Mouse (Mus musculus): Measurements from ENCODE around the gene Larp1. TPM values are rescaled to one million over a fixed set of nuclear protein-coding genes. Genes with fewer than 3 reads are reported as not detected.
A peak's percentile ranks its signal among the peaks of the same experiment; 100 is the strongest.
"Not testable (repeated sequence)": the region's sequence is repeated elsewhere in the genome, so short reads cannot be mapped to it uniquely, and the experiment has no call there.

The Larp1 gene
- total RNA-seq, 4 experiments from 2014 or later, result 91.6 to 96.7 (median 94.3) TPM

DNA sequence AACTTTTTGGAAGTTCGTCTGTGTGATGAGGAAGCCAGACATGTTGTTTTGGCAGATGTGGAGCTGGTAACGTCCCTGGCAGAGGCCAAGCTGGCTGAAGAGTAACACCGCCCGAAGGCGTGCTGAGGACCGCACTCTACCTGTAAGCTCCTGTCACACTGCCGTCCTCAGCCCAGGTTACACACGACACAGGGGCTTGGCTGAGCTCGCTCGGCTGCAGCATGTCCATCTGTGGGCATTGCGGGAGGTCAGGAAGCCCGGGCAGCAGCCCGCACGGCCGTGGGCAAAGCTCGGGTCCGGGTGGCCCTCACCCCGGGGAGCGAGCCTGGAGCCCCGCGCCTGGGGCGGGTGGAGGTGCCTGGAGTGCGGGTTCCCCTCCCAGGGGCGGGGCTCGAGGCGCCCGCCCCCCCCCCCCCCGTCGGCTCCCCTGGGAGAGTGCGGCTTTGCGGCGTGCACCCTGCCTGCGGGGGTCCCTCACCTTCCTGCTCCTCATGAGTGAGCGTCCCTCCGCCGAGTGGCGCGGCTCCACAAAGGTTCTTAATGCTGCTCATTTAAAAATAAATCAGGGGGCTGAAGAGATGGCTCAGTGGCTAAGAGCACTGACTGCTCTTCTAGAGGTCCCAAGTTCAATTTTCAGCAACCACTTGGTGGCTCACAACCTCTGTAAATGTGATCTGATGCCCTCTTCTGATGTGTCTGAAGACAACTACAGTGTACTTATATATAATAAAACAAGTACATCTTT is 88.9 kb downstream of the Larp1 start:
- no peak for DNase-seq (ENCODE audit: low spot score in 2 of 2)

DNA sequence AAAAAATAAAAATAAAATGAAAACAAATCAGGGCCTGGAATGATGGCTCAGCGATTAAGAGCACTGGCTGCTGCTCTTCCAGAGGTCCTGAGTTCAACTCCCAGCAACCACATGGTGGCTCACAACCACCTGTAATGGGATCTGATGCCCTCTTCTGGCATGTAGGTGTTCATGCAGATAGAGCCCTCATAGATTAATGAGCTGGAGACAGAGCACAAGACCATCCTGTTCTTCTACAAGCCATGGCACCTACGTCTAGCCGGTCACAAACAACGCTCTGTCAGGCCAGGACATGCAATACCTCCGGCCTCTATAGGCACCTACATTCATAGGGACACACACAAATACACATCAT is 89.5 kb downstream of the Larp1 start:
- DNase-seq (ENCODE audit: low spot score in 2 of 2), result not testable (repeated sequence)

DNA sequence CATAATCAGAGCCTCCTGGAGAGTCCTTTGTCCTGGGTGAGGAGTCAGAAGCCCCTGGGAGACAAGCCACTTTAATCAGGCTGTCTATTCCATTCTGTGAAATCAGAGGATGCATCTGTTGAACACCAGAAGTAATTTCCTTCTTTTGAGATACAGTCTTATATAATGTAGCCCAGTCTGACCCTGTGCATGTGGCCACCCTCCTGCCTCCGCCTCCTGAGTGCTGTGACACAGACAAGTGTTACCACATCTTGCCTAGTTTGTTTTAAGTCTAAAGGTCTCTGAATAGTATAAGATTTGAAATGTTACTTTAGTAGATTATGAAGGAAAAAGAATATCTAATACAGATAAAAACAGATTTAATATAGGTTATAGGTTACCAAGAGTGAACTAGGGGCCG is 91.1 kb downstream of the Larp1 start:
- DNase-seq (ENCODE audit: low spot score in 2 of 2), result no peak

- DNase-seq (ENCODE audit: low spot score in 2 of 2), result no peak
These were observed 92.4 kb downstream of the Larp1 start for GRCm38 (mm10) chr11:58101194-58101720.

DNA sequence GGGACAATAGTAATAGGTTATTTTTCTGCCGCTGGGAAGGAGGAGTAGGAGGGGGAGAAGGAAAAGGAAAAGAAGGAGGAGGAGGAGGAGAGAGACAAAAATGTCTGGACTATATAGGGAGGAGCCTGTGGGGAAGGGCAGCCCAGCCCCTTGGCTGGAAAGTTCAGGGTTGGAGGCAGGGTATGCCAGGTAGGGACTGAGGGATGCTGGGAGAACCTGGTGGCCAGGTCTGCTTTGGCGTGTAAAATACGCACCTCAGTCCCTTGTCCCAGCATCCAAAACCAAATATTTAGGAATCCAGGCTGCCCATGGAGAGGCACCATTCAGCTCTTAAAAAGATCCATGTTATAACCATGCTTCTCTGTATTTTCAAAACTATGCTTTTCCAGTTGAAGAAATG is 93.3 kb downstream of the Larp1 start:
- no peak for DNase-seq (ENCODE audit: low spot score in 2 of 2)

DNA sequence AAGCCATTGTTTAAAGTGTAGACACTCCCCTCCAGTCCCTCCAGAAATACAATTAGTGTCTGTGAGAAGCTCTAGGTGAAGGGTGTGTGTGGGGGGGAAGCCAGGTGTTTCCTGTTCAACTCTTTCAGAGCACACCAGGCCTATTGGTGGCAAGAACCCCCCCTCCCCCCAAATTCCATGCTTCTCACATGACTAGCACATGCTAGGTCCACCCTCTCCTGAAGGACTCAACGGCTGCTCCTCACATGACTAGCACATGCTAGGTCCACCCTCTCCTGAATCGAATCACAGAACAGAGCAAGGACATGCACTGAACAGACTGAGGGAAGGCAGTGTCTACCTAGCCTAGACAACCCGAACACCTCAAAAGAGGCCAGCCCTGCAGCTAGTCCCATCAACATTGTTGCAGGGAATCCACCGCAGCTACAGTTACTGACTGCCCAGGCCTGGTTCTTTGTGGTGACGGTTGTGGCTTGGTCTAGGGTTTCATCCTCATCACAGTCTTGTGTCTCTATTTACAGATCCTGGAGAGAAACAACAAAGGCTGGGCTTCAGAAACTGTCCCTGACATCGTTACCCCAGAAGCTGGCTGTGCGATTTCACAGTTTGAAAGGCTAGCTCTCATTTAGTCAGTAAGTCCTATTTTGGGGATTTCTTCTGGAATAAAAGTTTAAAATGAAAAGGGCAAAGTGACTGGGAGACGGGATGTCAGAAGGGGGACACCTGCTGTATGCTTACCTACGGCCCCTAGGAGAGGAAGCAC is 93.9 kb downstream of the Larp1 start:
- no peak for DNase-seq (ENCODE audit: low spot score in 2 of 2)

DNA sequence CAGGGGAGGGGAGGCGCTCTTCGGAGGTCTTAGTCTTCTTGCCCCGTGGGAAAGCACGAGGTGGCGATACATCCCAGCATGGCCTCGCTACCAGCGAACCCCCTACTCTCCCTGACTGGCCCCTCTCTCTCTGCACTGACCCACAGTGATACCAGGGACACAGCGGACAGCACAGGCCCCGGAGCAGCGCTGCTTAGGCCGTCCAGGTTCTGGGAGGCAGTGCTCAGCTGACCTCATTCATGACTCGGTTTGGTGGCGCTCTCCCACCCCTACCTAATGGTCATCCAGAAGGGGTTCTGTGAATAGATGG is 94.4 kb downstream of the Larp1 start:
- DNase-seq (ENCODE audit: low spot score in 2 of 2), result no peak

- DNase-seq (ENCODE audit: low spot score in 2 of 2), result peak; percentile 98 to 99
These were observed 94.9 kb downstream of the Larp1 start, which contains the start of gene Cnot8 for GRCm38 (mm10) chr11:58103697-58104306. Gene Cnot8, plus strand, starts transcription at chr11:58104153.

GRCm38 (mm10) chr11:58104351-58104791 is 95.5 kb downstream of the Larp1 start:
- no peak for DNase-seq (ENCODE audit: low spot score in 2 of 2)

GRCm38 (mm10) chr11:58107009-58107408 is 98.1 kb downstream of the Larp1 start:
- no peak for DNase-seq (ENCODE audit: low spot score in 2 of 2)

DNA sequence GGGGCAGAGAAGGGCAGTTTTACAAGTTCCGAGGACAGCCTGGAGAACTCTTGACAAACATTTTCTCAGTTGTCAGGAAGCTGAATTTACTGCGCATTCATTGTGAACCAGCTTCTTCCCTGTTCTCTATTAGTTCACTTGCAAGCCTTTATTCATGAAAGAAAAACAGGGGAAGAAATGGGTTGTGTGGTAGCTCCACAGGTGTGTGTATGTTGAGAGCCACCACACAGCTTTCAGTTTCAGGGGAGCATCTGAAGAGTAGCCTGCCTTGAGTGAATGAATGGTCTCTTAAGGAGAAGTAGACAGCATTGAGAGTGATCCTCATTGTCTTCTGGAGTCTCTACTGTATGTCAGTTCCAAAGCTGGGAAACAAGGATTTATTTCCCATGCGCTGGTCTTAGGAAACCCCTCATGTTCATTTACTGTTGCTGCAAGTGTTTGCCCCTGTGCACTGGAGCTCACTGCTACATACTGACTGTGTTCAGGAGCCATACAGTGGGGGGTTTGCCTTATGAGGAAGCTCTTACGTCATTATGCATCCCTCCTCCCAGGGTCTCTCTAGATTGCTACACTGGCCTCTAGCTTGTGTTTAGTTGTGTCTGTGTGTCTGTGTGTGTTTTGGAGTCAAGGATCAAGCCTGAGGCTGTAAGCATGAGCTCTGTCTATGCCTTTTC is 98.9 kb downstream of the Larp1 start:
- no peak for DNase-seq (ENCODE audit: low spot score in 2 of 2)

Other genes with a start within 250 kb of the Larp1 start
- gene Sap30l, start 207.4 kb upstream of the Larp1 start, total RNA-seq (2022), result 10 to 100 TPM; 46.8 to 53.4 (median 48.9) TPM
- not detected for gene Hand1, start 176.2 kb upstream of the Larp1 start, total RNA-seq (2022)
- gene Gm12248, start 84.1 kb downstream of the Larp1 start, total RNA-seq (2022), result not detected
- gene Cnot8, start 95.1 kb downstream of the Larp1 start, total RNA-seq (2022), result 10 to 100 TPM; 54.0 to 57.5 (median 55.3) TPM
- 10 to 100 TPM; 19.6 to 23.5 (median 20.0) TPM for gene Gemin5, start 159.5 kb downstream of the Larp1 start, total RNA-seq (2022)
- gene Mrpl22, start 162.6 kb downstream of the Larp1 start, total RNA-seq (2022), result 10 to 100 TPM; 30.8 to 33.8 (median 32.8) TPM
- gene Igtp, start 190.5 kb downstream of the Larp1 start, total RNA-seq (2022), result 1 to 10 TPM; 2.4 to 5.5 (median 3.6) TPM
- gene Irgm2, start 190.6 kb downstream of the Larp1 start, total RNA-seq (2022), result 1 to 10 TPM; 2.3 to 4.6 (median 3.1) TPM

All from layer of hippocampus, adult 8-10 months (tissue).